Mouse (Mus musculus) midbrain, postnatal 0 days (tissue): ENCODE results near the gene B4galnt3. TPM values are rescaled to one million over a fixed set of nuclear protein-coding genes. Genes with fewer than 3 reads are reported as not detected.
A peak's percentile ranks its signal among the peaks of the same experiment; 100 is the strongest.

Experiments
- ATAC-seq: fragments of 200-750 bp; cut with Nextera tagmentation; 2 replicates; pipeline ENCODE4 v1.8.0; 2017; ENCODE audit warnings: moderate number of reproducible peaks, mild to moderate bottlenecking, moderate TSS enrichment, moderate library complexity; ENCODE audit not compliant: low FRiP score
- DNase-seq: peaks from one replicate; pipeline ENCODE4 v3.0.0-alpha.2; 2015; ENCODE audit warnings: low spot score
- H3K27ac ChIP-seq: fragments of 300-500 bp; sonication (generic); 2 replicates; pipeline ENCODE4 v1.5.1; 2014; ENCODE audit warnings: low read depth, mild to moderate bottlenecking, low read length, mixed read lengths
- H3K27me3 ChIP-seq: fragments of 300-500 bp; sonication (generic); 2 replicates; pipeline ENCODE4 v1.6.1; 2014; ENCODE audit warnings: low read length, control low read depth, mixed read lengths; ENCODE audit not compliant: insufficient read depth
- H3K36me3 ChIP-seq: fragments of 300-500 bp; sonication (generic); 2 replicates; pipeline ENCODE4 v1.6.1; 2014; ENCODE audit warnings: low read length, control low read depth, mixed read lengths; ENCODE audit not compliant: insufficient read depth
- H3K4me1 ChIP-seq: fragments of 300-500 bp; sonication (generic); 2 replicates; pipeline ENCODE4 v1.6.1; 2014; ENCODE audit warnings: mild to moderate bottlenecking, control low read depth, antibody characterized with exemption, low read length, mixed read lengths; ENCODE audit not compliant: insufficient read depth
- H3K4me2 ChIP-seq: fragments of 300-500 bp; sonication (generic); 2 replicates; pipeline ENCODE4 v1.6.1; 2014; ENCODE audit warnings: low read depth, mild to moderate bottlenecking, low read length, mixed read lengths; ENCODE audit not compliant: poor library complexity, severe bottlenecking
- H3K4me3 ChIP-seq: fragments of 300-500 bp; sonication (generic); 2 replicates; pipeline ENCODE4 v1.5.1; 2014; ENCODE audit warnings: low read depth, mild to moderate bottlenecking, low read length, moderate library complexity
- H3K9ac ChIP-seq: fragments of 300-500 bp; sonication (generic); replicated peaks from 2 replicates; pipeline ENCODE4 v1.6.1; 2014; ENCODE audit warnings: mild to moderate bottlenecking, low read length, moderate library complexity, mixed read lengths; ENCODE audit not compliant: poor library complexity, severe bottlenecking
- H3K9me3 ChIP-seq: fragments of 300-500 bp; sonication (generic); 2 replicates; pipeline ENCODE4 v1.6.1; 2016; ENCODE audit warnings: low read length, control low read depth
- CTCF ChIP-seq: IDR thresholded peaks from 2 replicates; pipeline ENCODE4 v1.5.1; 2016; ENCODE audit warnings: antibody characterized with exemption, mild to moderate bottlenecking
- WGBS: fragments of 180-500 bp; shearing (Covaris S2); extraction: QIAGEN DNeasy Blood & Tissue Kit; methylation state at CpG from one replicate; pipeline ENCODE4 v1.1.7; 2014; 5-methylcytosine and 5-hydroxymethylcytosine counted together
- polyA plus RNA-seq: library from polyadenylated mRNA; unstranded; fragments of >200 nt; fragmentation: Nextera tagmentation; extraction: Ambion mirVana; gene quantifications from 2 replicates; pipeline ENCODE4 v1.2.1, GENCODE M21; 2015
- total RNA-seq: library from RNA; depleted of rRNA; stranded (reverse); fragments of >200 nt; gene quantifications from 2 replicates; pipeline ENCODE4 v1.2.3, GENCODE M21; 2014

B4galnt3 gene
- total and polyA plus RNA-seq, 2 experiments from 2014 or later: 0.16 to 0.82 TPM

- Histone ChIP-seq H3K27ac (no peak overlapping the region), H3K4me3 (no peak overlapping the region), H3K9ac (no peak overlapping the region), H3K4me2 (no peak overlapping the region), H3K36me3 (no peaks in the 10 kb centered on the region), H3K4me1 (no peaks in the 10 kb centered on the region), H3K27me3 (no peaks in the 10 kb centered on the region), H3K9me3 (no peaks in the 10 kb centered on the region)
- ATAC-seq: no peak
- WGBS: 58% methylated on average over 7 of the region's 7 CpGs
- no peak for TF ChIP-seq CTCF
- DNase-seq: no peak
These were observed 64.6 kb downstream of the B4galnt3 start for GRCm38 (mm10) chr6:120229806-120230205.

GRCm38 (mm10) chr6:120227068-120227467 lies 67.3 kb downstream of the B4galnt3 start:
- no peaks in the 10 kb centered on the region for H3K27me3 ChIP-seq
- no peak overlapping the region for H3K4me2 ChIP-seq
- H3K9ac ChIP-seq: no peak overlapping the region
- H3K27ac ChIP-seq: no peak overlapping the region
- ATAC-seq: no peak
- DNase-seq: no peak
- TF ChIP-seq CTCF: no peak
- no peak overlapping the region for H3K4me3 ChIP-seq
- H3K36me3 ChIP-seq: no peaks in the 10 kb centered on the region
- WGBS: 89% methylated on average over 7 of the region's 7 CpGs
- no peaks in the 10 kb centered on the region for H3K4me1 ChIP-seq
- H3K9me3 ChIP-seq: no peaks in the 10 kb centered on the region

- H3K4me3 ChIP-seq: no peak overlapping the region
- H3K27ac ChIP-seq: no peak overlapping the region
- no peak for TF ChIP-seq CTCF
- DNase-seq: no peak
- ATAC-seq: no peak
- H3K9ac ChIP-seq: no peak overlapping the region
- 65% methylated on average over 6 of the region's 6 CpGs for WGBS
- no peaks in the 10 kb centered on the region for H3K4me1 ChIP-seq
- no peaks in the 10 kb centered on the region for H3K9me3 ChIP-seq
- H3K4me2 ChIP-seq: no peak overlapping the region
- H3K27me3 ChIP-seq: no peaks in the 10 kb centered on the region
- H3K36me3 ChIP-seq: no peaks in the 10 kb centered on the region
These were observed 69.0 kb downstream of the B4galnt3 start for GRCm38 (mm10) chr6:120225355-120225754.

GRCm38 (mm10) chr6:120222669-120223068 lies 71.7 kb downstream of the B4galnt3 start:
- ATAC-seq (no peak), DNase-seq (peak; percentile 29)
- TF ChIP-seq CTCF: peak; percentile 66
- no peak overlapping the region for H3K27ac ChIP-seq
- no peak overlapping the region for H3K4me3 ChIP-seq
- no peak overlapping the region for H3K9ac ChIP-seq
- H3K27me3 ChIP-seq: no peaks in the 10 kb centered on the region
- no peaks in the 10 kb centered on the region for H3K36me3 ChIP-seq
- H3K9me3 ChIP-seq: no peaks in the 10 kb centered on the region
- 31% methylated on average over 6 of the region's 6 CpGs for WGBS
- no peak overlapping the region for H3K4me2 ChIP-seq
- H3K4me1 ChIP-seq: no peaks in the 10 kb centered on the region

GRCm38 (mm10) chr6:120219281-120219680 lies 75.1 kb downstream of the B4galnt3 start:
- DNase-seq: no peak
- no peaks in the 10 kb centered on the region for H3K9me3 ChIP-seq
- TF ChIP-seq CTCF: no peak
- H3K27me3 ChIP-seq: no peaks in the 10 kb centered on the region
- H3K4me1 ChIP-seq: no peaks in the 10 kb centered on the region
- H3K4me3 ChIP-seq: no peak overlapping the region
- H3K9ac ChIP-seq: no peak overlapping the region
- H3K27ac ChIP-seq: no peak overlapping the region
- 84% methylated on average over 2 of the region's 2 CpGs for WGBS
- no peak for ATAC-seq
- H3K36me3 ChIP-seq: no peaks in the 10 kb centered on the region
- H3K4me2 ChIP-seq: no peak overlapping the region

- H3K4me1 ChIP-seq: no peaks in the 10 kb centered on the region
- H3K9me3 ChIP-seq: no peaks in the 10 kb centered on the region
- no peak overlapping the region for H3K4me2 ChIP-seq
- no peak overlapping the region for H3K9ac ChIP-seq
- H3K27ac ChIP-seq: no peak overlapping the region
- no peak overlapping the region for H3K4me3 ChIP-seq
- DNase-seq: no peak
- WGBS: 94% methylated on average over 1 of the region's 1 CpGs
- no peaks in the 10 kb centered on the region for H3K27me3 ChIP-seq
- ATAC-seq: no peak
- TF ChIP-seq CTCF: no peak
- H3K36me3 ChIP-seq: no peaks in the 10 kb centered on the region
These were observed 77.7 kb downstream of the B4galnt3 start for GRCm38 (mm10) chr6:120216702-120217101.

GRCm38 (mm10) chr6:120211536-120211935 lies 82.8 kb downstream of the B4galnt3 start:
- no peak overlapping the region for H3K4me2 ChIP-seq
- H3K9me3 ChIP-seq: no peaks in the 10 kb centered on the region
- H3K4me1 ChIP-seq: no peaks in the 10 kb centered on the region
- H3K36me3 ChIP-seq: no peaks in the 10 kb centered on the region
- DNase-seq (no peak), ATAC-seq (no peak)
- no peak overlapping the region for H3K9ac ChIP-seq
- no peak overlapping the region for H3K27ac ChIP-seq
- no peaks in the 10 kb centered on the region for H3K27me3 ChIP-seq
- no peak for TF ChIP-seq CTCF
- 77% methylated on average over 6 of the region's 6 CpGs for WGBS
- H3K4me3 ChIP-seq: no peak overlapping the region
